Mouse (Mus musculus) lung, embryonic 15.5 days (tissue): ENCODE measurements around the gene Rapgef1. TPM values are rescaled to one million over a fixed set of nuclear protein-coding genes. Genes with fewer than 3 reads are reported as not detected.

Experiments
- ATAC-seq: fragments of 200-750 bp; cut with Nextera tagmentation; 2 replicates; pipeline ENCODE4 v1.8.0; 2017; ENCODE audit warnings: moderate number of reproducible peaks, borderline replicate concordance; ENCODE audit not compliant: low FRiP score, low TSS enrichment; ENCODE audit errors: extremely low read depth
- H3K27ac ChIP-seq: fragments of 300-500 bp; sonication (generic); 2 replicates; pipeline ENCODE4 v1.5.1; 2015; ENCODE audit warnings: moderate library complexity, mild to moderate bottlenecking, inconsistent platforms
- H3K27me3 ChIP-seq: fragments of 300-500 bp; sonication (generic); 2 replicates; pipeline ENCODE4 v1.6.1; 2015; ENCODE audit warnings: inconsistent platforms
- H3K36me3 ChIP-seq: fragments of 300-500 bp; sonication (generic); 2 replicates; pipeline ENCODE4 v1.6.1; 2015; ENCODE audit warnings: inconsistent platforms
- H3K4me1 ChIP-seq: fragments of 300-500 bp; sonication (generic); 2 replicates; pipeline ENCODE4 v1.6.1; 2015; ENCODE audit warnings: inconsistent platforms
- H3K4me2 ChIP-seq: fragments of 300-500 bp; sonication (generic); 2 replicates; pipeline ENCODE4 v1.6.1; 2015; ENCODE audit warnings: inconsistent platforms, mild to moderate bottlenecking, moderate library complexity
- H3K4me3 ChIP-seq: fragments of 300-500 bp; sonication (generic); 2 replicates; pipeline ENCODE4 v1.5.1; 2015; ENCODE audit warnings: mild to moderate bottlenecking, inconsistent platforms
- H3K9ac ChIP-seq: fragments of 300-500 bp; sonication (generic); 2 replicates; pipeline ENCODE4 v1.6.1; 2015; ENCODE audit warnings: inconsistent platforms
- H3K9me3 ChIP-seq: fragments of 300-500 bp; sonication (generic); 2 replicates; pipeline ENCODE4 v1.6.1; 2016; ENCODE audit warnings: inconsistent platforms
- WGBS: fragments of 180-500 bp; shearing (Covaris S2); methylation state at CpG from one replicate; pipeline ENCODE4 v1.1.7; 2015; 5-methylcytosine and 5-hydroxymethylcytosine counted together
- polyA plus RNA-seq: library from polyadenylated mRNA; unstranded; fragments of >200 nt; fragmentation: Nextera tagmentation; extraction: Ambion mirVana; gene quantifications from 2 replicates; pipeline ENCODE4 v1.2.1, GENCODE M21; 2015

The Rapgef1 gene
- polyA plus RNA-seq, 1 experiment from 2014 or later = 14.2 TPM

- H3K27ac ChIP-seq = no peak overlapping the region
- no peak for ATAC-seq
- WGBS = 81% methylated on average over 5 of the region's 5 CpGs
- H3K4me2 ChIP-seq = no peak overlapping the region
- no peaks in the 10 kb centered on the region for H3K27me3 ChIP-seq
- no peaks in the 10 kb centered on the region for H3K9me3 ChIP-seq
- H3K4me3 ChIP-seq = no peak overlapping the region
- H3K9ac ChIP-seq = no peak overlapping the region
- peaks cover 39% of the 10 kb centered on the region for H3K4me1 ChIP-seq
- H3K36me3 ChIP-seq = no peaks in the 10 kb centered on the region
Observed at GRCm38 (mm10) chr2:29634541-29634940, 15.0 kb downstream of the Rapgef1 start.

- Histone ChIP-seq H3K9ac (no peak overlapping the region), H3K9me3 (no peaks in the 10 kb centered on the region), H3K4me1 (peaks cover 42% of the 10 kb centered on the region), H3K27ac (no peak overlapping the region), H3K27me3 (no peaks in the 10 kb centered on the region), H3K4me2 (no peak overlapping the region), H3K4me3 (no peak overlapping the region), H3K36me3 (no peaks in the 10 kb centered on the region)
- WGBS = 68% methylated on average over 5 of the region's 5 CpGs
- ATAC-seq = no peak
Observed at GRCm38 (mm10) chr2:29635966-29636507, 16.5 kb downstream of the Rapgef1 start.

- Histone ChIP-seq H3K9me3 (no peaks in the 10 kb centered on the region), H3K4me1 (peaks cover 35% of the 10 kb centered on the region), H3K27me3 (no peaks in the 10 kb centered on the region), H3K36me3 (no peaks in the 10 kb centered on the region), H3K4me3 (no peak overlapping the region), H3K4me2 (no peak overlapping the region), H3K9ac (no peak overlapping the region), H3K27ac (no peak overlapping the region; the same call in 1 of the 2 replicates)
- ATAC-seq = no peak
Observed at GRCm38 (mm10) chr2:29637528-29637927, 18.0 kb downstream of the Rapgef1 start.

- peak overlapping the region; percentile 63 for H3K27ac ChIP-seq
- no peaks in the 10 kb centered on the region for H3K36me3 ChIP-seq
- no peak overlapping the region for H3K9ac ChIP-seq
- WGBS = 50% methylated on average over 1 of the region's 1 CpGs
- H3K9me3 ChIP-seq = no peaks in the 10 kb centered on the region
- H3K27me3 ChIP-seq = no peaks in the 10 kb centered on the region
- ATAC-seq = peak; percentile 55; the same call in 1 of the 2 replicates
- H3K4me1 ChIP-seq = peaks cover 17% of the 10 kb centered on the region
- no peak overlapping the region for H3K4me2 ChIP-seq
- H3K4me3 ChIP-seq = no peak overlapping the region
Observed at GRCm38 (mm10) chr2:29639377-29639776, 19.9 kb downstream of the Rapgef1 start.

- H3K9me3 ChIP-seq = no peaks in the 10 kb centered on the region
- peaks cover 15% of the 10 kb centered on the region; the same call in 1 of the 2 replicates for H3K4me1 ChIP-seq
- no peak overlapping the region for H3K9ac ChIP-seq
- H3K4me3 ChIP-seq = no peak overlapping the region
- 64% methylated on average over 5 of the region's 5 CpGs for WGBS
- H3K27ac ChIP-seq = peak overlapping the region; percentile 63
- no peaks in the 10 kb centered on the region for H3K27me3 ChIP-seq
- no peak overlapping the region for H3K4me2 ChIP-seq
- ATAC-seq = no peak
- no peaks in the 10 kb centered on the region for H3K36me3 ChIP-seq
Observed at GRCm38 (mm10) chr2:29639953-29640743, 20.6 kb downstream of the Rapgef1 start.

- no peak overlapping the region for H3K4me2 ChIP-seq
Observed at GRCm38 (mm10) chr2:29641707-29642106, 22.2 kb downstream of the Rapgef1 start.

GRCm38 (mm10) chr2:29643418-29643817, 23.9 kb downstream of the Rapgef1 start:
- Histone ChIP-seq H3K4me2 (0 out of 2 replicates have a peak overlapping the region, but pooled peaks have one; percentile 0), H3K27me3 (no peaks in the 10 kb centered on the region), H3K4me3 (peak overlapping the region; percentile 14; the same call in 1 of the 2 replicates), H3K9me3 (no peaks in the 10 kb centered on the region), H3K36me3 (no peaks in the 10 kb centered on the region), H3K27ac (peak overlapping the region; percentile 57; the same call in 1 of the 2 replicates), H3K9ac (no peak overlapping the region), H3K4me1 (peaks cover 26% of the 10 kb centered on the region; the same call in 1 of the 2 replicates)
- WGBS = 79% methylated on average over 4 of the region's 4 CpGs
- peak; percentile 57 for ATAC-seq

More at GRCm38 (mm10) chr2:29641707-29642106, 22.2 kb downstream of the Rapgef1 start:
- 0 out of 2 replicates have a peak, but pooled peaks cover 18% of the 10 kb centered on the region for H3K4me1 ChIP-seq
- no peak overlapping the region for H3K27ac ChIP-seq
- no peak for ATAC-seq
- no peak overlapping the region for H3K9ac ChIP-seq
- no peak overlapping the region for H3K4me3 ChIP-seq
- WGBS = 83% methylated on average over 3 of the region's 3 CpGs
- H3K27me3 ChIP-seq = no peaks in the 10 kb centered on the region
- H3K36me3 ChIP-seq = no peaks in the 10 kb centered on the region
- no peaks in the 10 kb centered on the region for H3K9me3 ChIP-seq

GRCm38 (mm10) chr2:29645071-29645628, 25.6 kb downstream of the Rapgef1 start:
- H3K4me1 ChIP-seq = peaks cover 32% of the 10 kb centered on the region
- no peaks in the 10 kb centered on the region for H3K27me3 ChIP-seq
- H3K4me2 ChIP-seq = no peak overlapping the region
- H3K4me3 ChIP-seq = no peak overlapping the region
- ATAC-seq = no peak
- H3K36me3 ChIP-seq = no peaks in the 10 kb centered on the region
- H3K9me3 ChIP-seq = no peaks in the 10 kb centered on the region
- H3K9ac ChIP-seq = no peak overlapping the region
- no peak overlapping the region for H3K27ac ChIP-seq
- WGBS = 65% methylated on average over 4 of the region's 4 CpGs

- no peaks in the 10 kb centered on the region for H3K27me3 ChIP-seq
- no peak overlapping the region; the same call in 1 of the 2 replicates for H3K27ac ChIP-seq
- H3K4me3 ChIP-seq = no peak overlapping the region
- no peak overlapping the region for H3K4me2 ChIP-seq
- H3K4me1 ChIP-seq = peaks cover 30% of the 10 kb centered on the region
- no peak for ATAC-seq
- H3K9ac ChIP-seq = no peak overlapping the region
- H3K9me3 ChIP-seq = no peaks in the 10 kb centered on the region
- WGBS = 72% methylated on average over 3 of the region's 3 CpGs
- H3K36me3 ChIP-seq = no peaks in the 10 kb centered on the region
Observed at GRCm38 (mm10) chr2:29646613-29647012, 27.1 kb downstream of the Rapgef1 start.

- Histone ChIP-seq H3K9ac (no peak overlapping the region), H3K4me3 (no peak overlapping the region), H3K4me1 (peaks cover 33% of the 10 kb centered on the region), H3K4me2 (no peak overlapping the region), H3K9me3 (no peaks in the 10 kb centered on the region), H3K27ac (0 out of 2 replicates have a peak overlapping the region, but pooled peaks have one; percentile 6), H3K27me3 (no peaks in the 10 kb centered on the region), H3K36me3 (no peaks in the 10 kb centered on the region)
- WGBS = 84% methylated on average over 4 of the region's 4 CpGs
- no peak for ATAC-seq
Observed at GRCm38 (mm10) chr2:29647162-29647561, 27.6 kb downstream of the Rapgef1 start.

GRCm38 (mm10) chr2:29647808-29648207, 28.3 kb downstream of the Rapgef1 start:
- Histone ChIP-seq H3K36me3 (no peaks in the 10 kb centered on the region), H3K4me3 (no peak overlapping the region), H3K4me1 (peaks cover 33% of the 10 kb centered on the region), H3K9ac (no peak overlapping the region), H3K4me2 (no peak overlapping the region), H3K27me3 (no peaks in the 10 kb centered on the region), H3K9me3 (no peaks in the 10 kb centered on the region), H3K27ac (0 out of 2 replicates have a peak overlapping the region, but pooled peaks have one; percentile 6)
- no peak for ATAC-seq
- 77% methylated on average over 7 of the region's 7 CpGs for WGBS
